Mouse (Mus musculus): Measurements from ENCODE around the gene Adamts20.

DNA sequence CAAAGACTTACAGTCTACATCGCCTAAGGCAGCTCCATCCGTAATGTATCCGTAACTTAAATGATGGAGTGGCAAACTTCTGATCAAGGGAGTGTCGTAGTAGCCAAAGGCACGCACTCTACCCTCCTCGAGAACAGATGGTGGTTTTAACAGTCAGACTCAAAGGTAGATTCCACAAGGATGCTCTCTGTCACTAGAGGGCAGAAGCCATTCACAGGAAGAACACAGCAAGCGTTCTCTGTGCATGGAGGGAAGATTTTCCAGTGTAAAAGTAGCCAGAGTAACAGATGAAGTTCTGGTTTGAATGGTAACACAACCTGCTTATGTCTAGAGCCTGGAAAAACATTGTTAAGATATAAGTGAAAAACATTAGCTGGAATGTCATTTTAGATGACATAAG lies 92.7 kb downstream of the Adamts20 start:
- TF ChIP-seq POLR2A (IDR thresholded peaks at IDR 0.05; ENCODE audit: borderline replicate concordance, extremely low read depth, insufficient read depth, insufficient read length, poor library complexity, severe bottlenecking) (no peak), CTCF (IDR thresholded peaks at IDR 0.05; ENCODE audit: borderline replicate concordance, extremely low read depth, insufficient read depth, insufficient read length) (peak; percentile 43; the same call in 1 of the 2 replicates)
